Mouse (Mus musculus) lung, adult 2 months (tissue): ENCODE measurements at regions not wholly inside any gene's neighbourhood (a gene's known extent, or its start where the extent isn't known, plus 50 kb on each side); places are given as distances from the start of the nearest gene placed in this dataset.
"Not testable (repeated sequence)": the region's sequence is repeated elsewhere in the genome, so short reads cannot be mapped to it uniquely, and the experiment has no call there.

Source experiments
- DNase-seq: peaks from one replicate; pipeline ENCODE4 v3.0.0; 2022
- H3K4me1 ChIP-seq: fragments of 200-500 bp; 2 replicates; pipeline ENCODE4 v1.6.1; 2011; ENCODE audit warnings: low read length; ENCODE audit not compliant: control insufficient read depth, insufficient read depth
- H3K4me3 ChIP-seq: fragments of 200-500 bp; replicated peaks from 2 replicates; pipeline ENCODE3; 2011; ENCODE audit warnings: low read depth, mild to moderate bottlenecking, control low read depth, low read length; ENCODE audit errors: extremely low read depth
- CTCF ChIP-seq: fragments of 200-500 bp; IDR thresholded peaks from 2 replicates; pipeline ENCODE4 v1.5.1; 2011; ENCODE audit warnings: mild to moderate bottlenecking, low read length, control low read depth; ENCODE audit not compliant: insufficient read depth
- POLR2A ChIP-seq: fragments of 200-500 bp; IDR thresholded peaks from 2 replicates; pipeline ENCODE4 v1.6.1; 2011; ENCODE audit warnings: low read depth, mild to moderate bottlenecking, control low read depth, low read length, borderline replicate concordance; ENCODE audit errors: extremely low read depth
- WGBS: fragments of 180-500 bp; shearing (Covaris S2); methylation state at CpG from one replicate; pipeline ENCODE4 v1.1.7; 2018; 5-methylcytosine and 5-hydroxymethylcytosine counted together

DNA sequence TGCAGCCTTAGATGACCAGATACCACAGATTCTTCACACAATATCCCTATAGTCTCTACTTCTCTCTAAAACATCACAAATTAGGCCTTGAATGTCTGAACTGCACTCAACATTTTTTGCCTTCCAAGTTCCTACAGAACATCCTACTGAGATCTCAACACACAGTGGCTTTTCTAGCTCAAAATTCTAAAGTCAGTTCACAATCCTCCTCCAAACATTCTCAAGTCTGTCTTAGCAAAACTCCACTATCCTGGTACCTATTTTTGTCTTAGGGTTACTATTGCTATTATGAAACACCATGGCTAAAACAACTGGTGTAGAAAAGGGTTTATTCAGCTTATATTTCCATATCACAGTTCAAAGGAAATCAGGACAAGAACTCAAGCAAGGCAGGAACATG lies 290.4 kb upstream of the Ghitm start:
- DNase-seq, result no peak
- TF ChIP-seq POLR2A, result no peak
- TF ChIP-seq CTCF, result no peak
- Histone ChIP-seq H3K4me1 (no peaks in the 10 kb centered on the region), H3K4me3 (no peak overlapping the region)

DNA sequence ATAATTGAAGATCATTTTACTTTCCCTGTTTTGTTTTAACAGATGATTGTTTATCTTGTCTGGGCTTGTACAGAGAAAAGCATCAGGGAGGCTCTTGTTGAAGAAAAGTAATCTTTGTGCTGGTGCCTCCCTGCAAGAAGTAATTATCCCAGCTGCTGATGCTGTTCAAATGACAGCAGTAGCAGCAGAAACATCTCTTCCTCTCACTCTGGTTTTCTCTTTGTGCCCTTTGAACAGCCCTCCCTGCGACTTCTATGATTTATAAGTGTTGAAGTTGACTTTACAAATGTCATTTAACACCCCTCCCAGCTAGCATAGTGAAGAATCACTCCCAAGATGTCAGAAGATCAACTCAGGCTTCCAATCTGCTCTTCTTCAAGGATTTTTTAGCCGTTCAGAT lies 286.5 kb upstream of the Ghitm start:
- no peak for DNase-seq
- WGBS, result 30% methylated on average over 2 of the region's 2 CpGs
- TF ChIP-seq CTCF, result no peak
- TF ChIP-seq POLR2A, result no peak
- Histone ChIP-seq H3K4me1 (no peaks in the 10 kb centered on the region), H3K4me3 (no peak overlapping the region)

DNA sequence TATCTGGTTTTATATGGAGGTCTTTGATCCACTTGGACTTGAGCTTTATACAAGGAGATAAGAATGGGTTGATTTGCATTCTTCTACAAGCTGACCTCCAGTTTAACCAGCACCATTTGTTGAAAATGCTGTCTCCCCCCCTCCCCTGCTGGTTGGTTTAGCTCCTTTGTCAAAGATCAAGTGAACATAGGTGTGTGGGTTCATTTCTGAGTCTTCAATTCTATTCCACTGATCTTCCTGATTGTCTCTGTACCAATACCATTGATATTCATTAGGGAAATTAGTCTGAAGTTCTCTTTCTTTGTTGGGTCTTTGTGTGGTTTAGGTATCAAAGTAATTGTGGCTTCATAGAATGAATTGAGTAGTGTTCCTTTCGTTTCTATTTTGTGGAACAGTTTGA lies 277.5 kb upstream of the Ghitm start:
- not testable (repeated sequence) for H3K4me1 ChIP-seq, H3K4me3 ChIP-seq, DNase-seq
- 29% methylated on average over 1 of the region's 1 CpGs for WGBS

- DNase-seq, result no peak
- 67% methylated on average over 1 of the region's 1 CpGs for WGBS
- TF ChIP-seq POLR2A (no peak), CTCF (no peak)
Measured at GRCm38 (mm10) chr14:37371972-37372371, 236.9 kb upstream of the Ghitm start.

DNA sequence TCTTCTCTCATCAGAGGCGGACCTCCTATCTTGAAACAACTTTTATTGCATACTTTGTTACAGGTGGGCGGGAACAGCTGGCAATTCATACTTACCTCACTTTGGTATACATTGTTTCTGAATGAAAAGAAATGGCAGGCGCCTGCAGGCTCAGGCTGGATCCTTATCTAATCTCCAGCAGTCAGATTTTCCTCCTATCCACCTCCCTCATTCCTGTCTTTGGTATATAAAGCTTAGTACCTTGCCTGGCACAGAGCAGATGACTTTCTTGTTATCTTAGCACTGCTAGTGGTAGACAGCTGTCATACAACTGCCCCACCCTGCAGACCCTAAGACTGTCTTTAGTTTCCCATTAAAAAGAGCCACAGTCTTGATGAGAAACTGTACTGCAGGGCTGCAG lies 226.8 kb upstream of the Ghitm start:
- DNase-seq, result no peak
- TF ChIP-seq CTCF (no peak), POLR2A (no peak)
- H3K4me1 ChIP-seq, result no peaks in the 10 kb centered on the region
- no peak overlapping the region for H3K4me3 ChIP-seq
- WGBS, result 53% methylated on average over 3 of the region's 3 CpGs

More at GRCm38 (mm10) chr14:37371972-37372371, 236.9 kb upstream of the Ghitm start:
- Histone ChIP-seq H3K4me1 (no peaks in the 10 kb centered on the region), H3K4me3 (no peak overlapping the region)

DNA sequence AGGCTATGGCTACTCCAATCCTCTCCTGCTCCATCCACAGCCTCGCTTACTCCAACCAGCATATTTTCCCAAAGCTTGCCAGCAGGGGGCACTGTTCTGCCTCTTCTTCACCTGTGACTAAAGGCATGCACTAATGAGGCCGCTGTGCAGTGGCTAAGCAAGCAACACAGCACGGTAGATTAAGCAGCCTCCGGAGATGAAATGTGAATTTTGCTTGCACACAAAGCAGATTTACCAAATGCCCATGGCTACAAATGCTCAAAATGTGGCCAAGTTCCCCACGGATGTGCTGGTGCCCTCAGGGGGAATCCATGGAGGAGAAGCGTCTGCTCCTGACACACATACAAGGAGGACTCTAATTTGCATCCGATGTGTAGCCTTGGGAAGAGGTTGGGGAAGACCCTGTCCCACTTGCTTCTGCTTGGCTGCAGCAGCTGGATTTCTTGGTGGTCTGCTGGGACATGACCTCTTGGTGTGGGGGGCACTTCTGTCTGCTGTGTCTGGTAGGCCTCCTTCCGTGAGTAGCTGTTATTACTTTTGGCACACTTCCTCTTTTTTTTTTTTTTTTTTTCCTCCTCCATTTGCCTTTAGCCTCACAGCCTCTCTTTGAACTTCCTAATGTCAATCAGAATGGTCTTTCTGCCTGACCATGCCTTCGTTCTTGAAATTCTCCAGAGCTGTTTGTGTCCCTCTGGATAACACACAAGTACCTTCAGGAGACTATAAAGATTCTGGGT lies 221.1 kb upstream of the Ghitm start:
- H3K4me1 ChIP-seq, result no peaks in the 10 kb centered on the region
- peak; percentile 33; the same call in 1 of the 2 replicates for TF ChIP-seq CTCF
- TF ChIP-seq POLR2A, result no peak
- no peak overlapping the region for H3K4me3 ChIP-seq
- DNase-seq, result peak; percentile 6
- 38% methylated on average over 9 of the region's 9 CpGs for WGBS

DNA sequence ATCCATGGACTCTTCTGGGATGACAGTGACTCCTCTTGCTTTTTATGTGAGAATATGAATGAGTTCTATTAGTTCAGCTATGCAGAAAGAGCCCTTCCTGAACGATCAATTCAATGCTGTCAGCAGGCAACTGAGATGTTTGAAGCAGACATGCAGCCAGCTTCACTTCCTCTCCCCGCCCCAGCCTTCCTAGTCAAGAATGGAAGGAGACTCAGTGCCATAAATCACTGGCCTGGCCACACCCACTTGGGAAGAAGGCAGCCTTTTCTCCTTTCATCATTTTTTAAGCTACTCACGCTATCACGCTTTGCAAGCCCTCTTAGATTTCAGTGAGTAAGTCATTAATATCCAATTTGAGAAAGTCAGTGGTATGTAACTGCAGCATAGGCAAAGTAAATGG lies 188.3 kb upstream of the Ghitm start:
- H3K4me3 ChIP-seq, result no peak overlapping the region
- H3K4me1 ChIP-seq, result peaks cover 2% of the 10 kb centered on the region; the same call in 1 of the 2 replicates
- 34% methylated on average over 4 of the region's 4 CpGs for WGBS
- DNase-seq, result peak; percentile 3
- TF ChIP-seq CTCF (no peak), POLR2A (no peak)

DNA sequence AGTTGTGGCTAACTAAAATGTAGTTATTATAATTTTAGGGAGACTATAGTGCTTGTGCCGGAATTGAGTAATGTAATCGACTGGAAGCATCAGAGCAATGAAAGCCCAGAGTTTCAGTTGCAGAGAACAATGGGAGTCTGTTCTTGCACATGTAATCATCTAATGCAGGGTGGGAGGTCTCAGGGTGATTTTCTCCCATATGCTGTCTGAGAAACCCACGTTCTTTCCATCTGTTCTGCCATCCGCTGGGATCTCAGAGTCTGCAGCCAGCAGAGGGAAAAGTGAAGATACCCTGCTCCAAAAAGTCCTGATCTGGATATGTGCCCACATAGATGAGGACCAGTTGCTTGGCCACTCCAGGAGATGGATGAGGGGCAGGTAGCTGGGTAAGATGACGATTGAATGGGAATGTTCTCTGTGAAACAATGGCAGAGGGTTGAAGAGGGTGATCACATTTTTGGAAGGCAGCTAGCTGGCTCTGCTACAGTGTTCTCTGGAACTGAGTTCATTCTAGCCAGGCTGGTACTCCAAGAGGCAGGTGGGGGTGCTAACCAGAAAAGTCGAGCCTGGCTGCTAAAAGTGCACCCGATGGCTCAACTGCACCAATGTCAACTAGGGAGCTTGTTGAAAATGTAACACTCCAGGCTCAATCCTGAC lies 180.3 kb upstream of the Ghitm start:
- no peak for DNase-seq
- no peaks in the 10 kb centered on the region for H3K4me1 ChIP-seq
- WGBS, result 78% methylated on average over 7 of the region's 7 CpGs
- no peak overlapping the region for H3K4me3 ChIP-seq
- TF ChIP-seq CTCF (no peak), POLR2A (no peak)

DNA sequence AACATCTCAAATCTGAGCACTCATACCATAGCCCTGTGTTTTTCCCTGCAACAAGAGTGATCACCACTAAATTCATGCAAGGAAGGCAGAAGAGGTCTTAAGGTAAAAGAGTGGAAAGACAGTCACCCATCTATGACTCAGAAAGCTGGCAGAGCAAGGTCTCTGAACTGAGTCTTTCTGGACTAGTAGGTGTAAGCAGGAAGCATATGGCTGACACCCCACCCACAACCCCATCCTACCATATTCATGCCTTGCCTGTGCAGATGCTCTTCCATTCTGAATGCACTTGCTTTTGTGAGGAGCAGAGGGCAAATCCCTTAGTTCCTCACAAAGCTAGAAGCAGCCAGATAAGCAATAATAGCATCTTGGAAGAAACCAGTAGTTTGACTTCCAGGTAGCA lies 178.8 kb upstream of the Ghitm start:
- TF ChIP-seq CTCF, result no peak
- TF ChIP-seq POLR2A, result no peak
- Histone ChIP-seq H3K4me3 (no peak overlapping the region), H3K4me1 (no peaks in the 10 kb centered on the region)
- DNase-seq, result no peak

- TF ChIP-seq POLR2A, result no peak
- TF ChIP-seq CTCF, result no peak
- DNase-seq, result no peak
- Histone ChIP-seq H3K4me1 (no peaks in the 10 kb centered on the region), H3K4me3 (no peak overlapping the region)
- 69% methylated on average over 3 of the region's 3 CpGs for WGBS
Measured at GRCm38 (mm10) chr14:37312887-37313286, 177.8 kb upstream of the Ghitm start.
